Mouse (Mus musculus): ENCODE measurements around the gene Ube2o.

DNA sequence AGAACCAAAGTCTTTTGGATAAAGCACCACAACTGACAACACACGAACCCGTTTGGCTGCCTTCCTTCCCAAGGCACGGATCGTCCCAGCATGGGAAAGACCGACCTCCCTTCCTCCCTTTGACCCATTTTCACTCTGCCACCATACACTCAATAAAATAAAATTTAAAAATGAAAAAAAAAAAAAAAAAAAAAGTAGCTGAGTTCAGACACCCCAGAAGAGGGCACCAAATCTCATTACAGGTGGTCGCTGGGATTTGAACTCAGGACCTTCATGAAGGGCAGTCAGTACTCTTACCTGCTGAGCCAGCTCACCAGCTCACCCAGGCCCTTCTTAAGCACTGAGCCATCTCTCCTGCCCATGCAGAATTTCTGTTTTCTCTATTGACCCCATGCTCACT, 82.2 kb downstream of the Ube2o start:
- TF ChIP-seq CTCF (conservative IDR thresholded peaks at IDR 0.05; ENCODE audit: low read length) (no peak), POU5F1 (IDR thresholded peaks at IDR 0.05; ENCODE audit: borderline replicate concordance, low read length) (no peak)

Measured in E14TG2a.4 (cell line).